Mouse (Mus musculus): ENCODE measurements around the gene Camk1. TPM values are rescaled to one million over a fixed set of nuclear protein-coding genes. Genes with fewer than 3 reads are reported as not detected.
A peak's percentile ranks its signal among the peaks of the same experiment; 100 is the strongest.

Camk1 gene
- 216 and 226 TPM in 2 replicates for polyA plus RNA-seq (2012; ENCODE audit: insufficient read depth, insufficient read length, missing spikeins)

GRCm38 (mm10) chr6:113343177-113344092, at the start of gene Camk1:
Gene Camk1 (minus strand): TSS chr6:113343984.
- H3K4me3 ChIP-seq (ENCODE audit: insufficient read depth, low read length), result peak within 1 kb of the TSS; percentile 74
- H3K27ac ChIP-seq (ENCODE audit: insufficient read depth, low read depth, low read length), result peak within 1 kb of the TSS; percentile 99
- peaks cover 31% of the 10 kb centered on the region for H3K4me1 ChIP-seq (ENCODE audit: control insufficient read depth, insufficient read depth, low read length)
- TF ChIP-seq CTCF (IDR thresholded peaks at IDR 0.05; ENCODE audit: low read depth, low read length) (no peak), POLR2A (IDR thresholded peaks at IDR 0.05; ENCODE audit: borderline replicate concordance, low read depth, low read length) (no peak)

- H3K4me1 ChIP-seq (ENCODE audit: control insufficient read depth, insufficient read depth, low read length), result no peaks in the 10 kb centered on the region
- H3K4me3 ChIP-seq (ENCODE audit: insufficient read depth, low read length), result no peak overlapping the region
- no peak overlapping the region for H3K27ac ChIP-seq (ENCODE audit: insufficient read depth, low read depth, low read length)
- TF ChIP-seq CTCF (IDR thresholded peaks at IDR 0.05; ENCODE audit: low read depth, low read length) (no peak), POLR2A (IDR thresholded peaks at IDR 0.05; ENCODE audit: borderline replicate concordance, low read depth, low read length) (no peak)
Observed at GRCm38 (mm10) chr6:113392387-113393071, 48.7 kb upstream of the Camk1 start.

GRCm38 (mm10) chr6:113392015-113392386, 48.2 kb upstream of the Camk1 start:
- TF ChIP-seq POLR2A (IDR thresholded peaks at IDR 0.05; ENCODE audit: borderline replicate concordance, low read depth, low read length) (no peak), CTCF (IDR thresholded peaks at IDR 0.05; ENCODE audit: low read depth, low read length) (no peak)
- Histone ChIP-seq H3K27ac (ENCODE audit: insufficient read depth, low read depth, low read length) (no peak overlapping the region), H3K4me3 (ENCODE audit: insufficient read depth, low read length) (no peak overlapping the region), H3K4me1 (ENCODE audit: control insufficient read depth, insufficient read depth, low read length) (no peaks in the 10 kb centered on the region)

- Histone ChIP-seq H3K27ac (ENCODE audit: insufficient read depth, low read depth, low read length) (no peak overlapping the region), H3K4me1 (ENCODE audit: control insufficient read depth, insufficient read depth, low read length) (no peaks in the 10 kb centered on the region)
- TF ChIP-seq CTCF (IDR thresholded peaks at IDR 0.05; ENCODE audit: low read depth, low read length), result no peak
- no peak for TF ChIP-seq POLR2A (IDR thresholded peaks at IDR 0.05; ENCODE audit: borderline replicate concordance, low read depth, low read length)
Observed at GRCm38 (mm10) chr6:113390715-113391114, 46.9 kb upstream of the Camk1 start.

GRCm38 (mm10) chr6:113388960-113389359, 45.2 kb upstream of the Camk1 start, which contains the start of gene Ttll3:
Gene Ttll3 (plus strand): TSS chr6:113389260.
- no peak within 1 kb of the TSS for H3K27ac ChIP-seq (ENCODE audit: insufficient read depth, low read depth, low read length)
- TF ChIP-seq CTCF (IDR thresholded peaks at IDR 0.05; ENCODE audit: low read depth, low read length) (no peak), POLR2A (IDR thresholded peaks at IDR 0.05; ENCODE audit: borderline replicate concordance, low read depth, low read length) (no peak)
- no peak within 1 kb of the TSS for H3K4me3 ChIP-seq (ENCODE audit: insufficient read depth, low read length)
- H3K4me1 ChIP-seq (ENCODE audit: control insufficient read depth, insufficient read depth, low read length), result 0 out of 2 replicates have a peak, but pooled peaks cover 2% of the 10 kb centered on the region

More at GRCm38 (mm10) chr6:113390715-113391114, 46.9 kb upstream of the Camk1 start:
- no peak overlapping the region for H3K4me3 ChIP-seq (ENCODE audit: insufficient read depth, low read length)

- no peak overlapping the region for H3K4me3 ChIP-seq (ENCODE audit: insufficient read depth, low read length)
- no peak for TF ChIP-seq CTCF (IDR thresholded peaks at IDR 0.05; ENCODE audit: low read depth, low read length)
- no peak for TF ChIP-seq POLR2A (IDR thresholded peaks at IDR 0.05; ENCODE audit: borderline replicate concordance, low read depth, low read length)
- H3K4me1 ChIP-seq (ENCODE audit: control insufficient read depth, insufficient read depth, low read length), result peaks cover 5% of the 10 kb centered on the region; the same call in 1 of the 2 replicates
- H3K27ac ChIP-seq (ENCODE audit: insufficient read depth, low read depth, low read length), result no peak overlapping the region
Observed at GRCm38 (mm10) chr6:113386025-113386424, 42.2 kb upstream of the Camk1 start.

- Histone ChIP-seq H3K4me3 (ENCODE audit: insufficient read depth, low read length) (no peak overlapping the region), H3K27ac (ENCODE audit: insufficient read depth, low read depth, low read length) (no peak overlapping the region), H3K4me1 (ENCODE audit: control insufficient read depth, insufficient read depth, low read length) (peaks cover 12% of the 10 kb centered on the region)
- no peak for TF ChIP-seq CTCF (IDR thresholded peaks at IDR 0.05; ENCODE audit: low read depth, low read length)
- no peak for TF ChIP-seq POLR2A (IDR thresholded peaks at IDR 0.05; ENCODE audit: borderline replicate concordance, low read depth, low read length)
Observed at GRCm38 (mm10) chr6:113385160-113385714, 41.5 kb upstream of the Camk1 start.

- Histone ChIP-seq H3K27ac (ENCODE audit: insufficient read depth, low read depth, low read length) (no peak overlapping the region), H3K4me3 (ENCODE audit: insufficient read depth, low read length) (no peak overlapping the region), H3K4me1 (ENCODE audit: control insufficient read depth, insufficient read depth, low read length) (peaks cover 14% of the 10 kb centered on the region)
- no peak for TF ChIP-seq POLR2A (IDR thresholded peaks at IDR 0.05; ENCODE audit: borderline replicate concordance, low read depth, low read length)
- TF ChIP-seq CTCF (IDR thresholded peaks at IDR 0.05; ENCODE audit: low read depth, low read length), result no peak
Observed at GRCm38 (mm10) chr6:113384351-113384927, 40.7 kb upstream of the Camk1 start.

GRCm38 (mm10) chr6:113380480-113380879, 36.7 kb upstream of the Camk1 start:
- peaks cover 18% of the 10 kb centered on the region for H3K4me1 ChIP-seq (ENCODE audit: control insufficient read depth, insufficient read depth, low read length)
- H3K27ac ChIP-seq (ENCODE audit: insufficient read depth, low read depth, low read length), result peak overlapping the region; percentile 93
- H3K4me3 ChIP-seq (ENCODE audit: insufficient read depth, low read length), result peak overlapping the region; percentile 70
- TF ChIP-seq CTCF (IDR thresholded peaks at IDR 0.05; ENCODE audit: low read depth, low read length) (no peak), POLR2A (IDR thresholded peaks at IDR 0.05; ENCODE audit: borderline replicate concordance, low read depth, low read length) (no peak)

Measured in bone marrow macrophage, adult 2 months (primary cell).